Mouse (Mus musculus) heart, embryonic 13.5 days (tissue): Measurements from ENCODE around the gene Picalm. TPM values are rescaled to one million over a fixed set of nuclear protein-coding genes. Genes with fewer than 3 reads are reported as not detected.

ENCODE experiments used
- ATAC-seq: fragments of 200-750 bp; cut with Nextera tagmentation; 2 replicates; pipeline ENCODE4 v1.8.0; 2017; ENCODE audit warnings: moderate TSS enrichment; ENCODE audit not compliant: insufficient number of reproducible peaks, low FRiP score, low TSS enrichment; ENCODE audit errors: extremely low read depth
- H3K27ac ChIP-seq: fragments of 300-500 bp; sonication (generic); replicated peaks from 2 replicates; pipeline ENCODE4 v1.5.1; 2015; ENCODE audit warnings: moderate library complexity, mild to moderate bottlenecking, inconsistent platforms
- H3K27me3 ChIP-seq: fragments of 300-500 bp; sonication (generic); replicated peaks from 2 replicates; pipeline ENCODE4 v1.6.1; 2015; ENCODE audit warnings: mild to moderate bottlenecking, inconsistent platforms
- H3K36me3 ChIP-seq: fragments of 300-500 bp; sonication (generic); 2 replicates; pipeline ENCODE4 v1.6.1; 2015; ENCODE audit warnings: mild to moderate bottlenecking, inconsistent platforms
- H3K4me1 ChIP-seq: fragments of 300-500 bp; sonication (generic); 2 replicates; pipeline ENCODE4 v1.6.1; 2015; ENCODE audit warnings: inconsistent platforms
- H3K4me2 ChIP-seq: fragments of 300-500 bp; sonication (generic); 2 replicates; pipeline ENCODE4 v1.6.1; 2015; ENCODE audit warnings: inconsistent platforms, mild to moderate bottlenecking, moderate library complexity
- H3K4me3 ChIP-seq: fragments of 300-500 bp; sonication (generic); 2 replicates; pipeline ENCODE4 v1.5.1; 2015; ENCODE audit warnings: moderate library complexity, mild to moderate bottlenecking, inconsistent platforms
- H3K9ac ChIP-seq: fragments of 300-500 bp; sonication (generic); 2 replicates; pipeline ENCODE4 v1.6.1; 2015; ENCODE audit warnings: inconsistent platforms, mild to moderate bottlenecking, moderate library complexity
- H3K9me3 ChIP-seq: fragments of 300-500 bp; sonication (generic); 2 replicates; pipeline ENCODE4 v1.6.1; 2016; ENCODE audit warnings: inconsistent platforms
- WGBS: fragments of 180-500 bp; shearing (Covaris S2); methylation state at CpG from one replicate; pipeline ENCODE4 v1.1.7; 2015; ENCODE audit warnings: mixed read lengths; 5-methylcytosine and 5-hydroxymethylcytosine counted together
- polyA plus RNA-seq: library from polyadenylated mRNA; unstranded; fragments of >200 nt; fragmentation: Nextera tagmentation; extraction: Ambion mirVana; gene quantifications from 2 replicates; pipeline ENCODE4 v1.2.1, GENCODE M21; 2015

The Picalm gene
- polyA plus RNA-seq, 1 experiment from 2014 or later: 29.1 TPM

DNA sequence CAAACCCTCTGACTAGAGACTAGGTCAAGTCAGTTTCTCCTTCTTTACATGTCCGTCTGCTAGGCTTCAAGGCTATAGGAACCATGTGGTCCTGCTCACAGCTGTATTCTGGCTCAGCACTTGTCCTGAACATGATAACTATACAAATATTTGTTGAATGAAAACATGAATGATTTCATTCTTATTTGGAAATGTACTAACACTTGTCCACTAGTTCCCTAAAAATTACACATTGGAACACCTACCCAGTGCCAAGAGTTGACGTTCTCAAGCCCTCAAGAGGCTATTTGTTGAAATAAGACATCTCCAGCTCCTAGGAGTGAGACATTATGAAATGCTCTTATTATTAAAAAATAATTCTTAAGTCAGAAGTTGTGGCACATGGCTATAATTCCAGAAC lies 128.7 kb downstream of the Picalm start:
- H3K9me3 ChIP-seq: no peaks in the 10 kb centered on the region
- 69% methylated on average over 2 of the region's 2 CpGs for WGBS

DNA sequence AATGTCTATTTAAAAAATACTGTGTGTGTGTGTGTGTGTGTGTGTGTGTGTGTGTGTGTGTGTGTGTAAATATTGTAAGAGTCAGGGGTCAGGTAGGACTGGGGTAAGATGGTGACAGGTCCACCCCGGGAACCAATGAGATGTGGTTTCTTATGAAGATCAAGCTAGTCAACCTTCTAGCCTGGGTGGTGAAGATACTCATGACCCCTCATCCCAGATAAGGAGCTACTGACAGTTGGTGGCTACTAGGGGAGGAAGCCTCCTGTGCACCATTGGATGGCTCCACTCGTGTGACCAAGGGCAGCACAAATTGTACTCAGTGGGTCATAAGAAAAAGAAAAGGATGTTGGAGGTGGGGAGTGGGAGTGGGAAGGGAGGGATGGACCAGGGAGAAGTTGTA lies 129.9 kb downstream of the Picalm start:
- no peak overlapping the region for H3K4me3 ChIP-seq
- no peaks in the 10 kb centered on the region for H3K4me1 ChIP-seq
- H3K27ac ChIP-seq: no peak overlapping the region
- H3K36me3 ChIP-seq: no peaks in the 10 kb centered on the region
- H3K27me3 ChIP-seq: no peaks in the 10 kb centered on the region
- no peak overlapping the region for H3K4me2 ChIP-seq
- H3K9me3 ChIP-seq: no peaks in the 10 kb centered on the region
- ATAC-seq: no peak; the same call in 1 of the 2 replicates
- H3K9ac ChIP-seq: no peak overlapping the region
- WGBS: 72% methylated on average over 2 of the region's 2 CpGs

More for the DNA sequence above, 128.7 kb downstream of the Picalm start:
- no peak overlapping the region for H3K4me2 ChIP-seq
- no peaks in the 10 kb centered on the region for H3K4me1 ChIP-seq
- no peak overlapping the region for H3K27ac ChIP-seq
- H3K9ac ChIP-seq: no peak overlapping the region
- no peak overlapping the region for H3K4me3 ChIP-seq
- no peak for ATAC-seq
- no peaks in the 10 kb centered on the region for H3K27me3 ChIP-seq
- H3K36me3 ChIP-seq: no peaks in the 10 kb centered on the region

DNA sequence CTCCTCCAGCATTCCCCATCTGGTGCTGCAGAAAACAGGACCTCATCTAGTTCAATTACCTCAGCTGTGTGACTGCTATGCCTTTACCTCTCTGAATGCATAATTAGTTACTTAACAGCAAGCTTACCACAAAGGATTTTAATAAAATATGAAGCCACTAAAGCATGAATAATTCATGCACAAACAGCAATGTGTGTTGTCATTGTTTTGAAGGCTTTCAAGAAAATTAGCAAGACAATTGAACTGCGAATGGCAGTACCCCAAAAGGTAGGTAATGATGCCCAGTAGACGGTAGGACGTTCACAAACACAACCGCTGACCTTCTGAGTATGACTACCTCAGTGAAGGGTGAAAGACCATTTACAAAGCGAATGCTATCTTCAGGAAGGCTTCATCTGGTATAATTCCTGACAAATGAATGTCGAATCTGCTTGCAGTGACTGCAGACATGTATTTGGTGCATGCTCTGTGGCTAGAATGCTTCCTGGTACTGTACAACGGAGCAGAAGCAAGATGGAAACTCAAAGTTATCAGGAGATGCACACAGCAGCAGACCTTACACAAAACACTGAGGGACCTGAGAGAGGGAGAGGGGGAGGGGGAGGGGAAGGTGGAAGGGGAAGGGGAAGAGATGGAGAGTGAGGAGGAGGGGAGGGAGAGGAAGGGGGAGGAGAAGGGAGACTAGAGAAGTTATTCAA lies 132.0 kb downstream of the Picalm start:
- H3K4me1 ChIP-seq: peaks cover 4% of the 10 kb centered on the region; the same call in 1 of the 2 replicates
- no peak overlapping the region for H3K4me3 ChIP-seq
- no peak overlapping the region for H3K27ac ChIP-seq
- no peak for ATAC-seq
- H3K27me3 ChIP-seq: no peaks in the 10 kb centered on the region
- no peak overlapping the region for H3K4me2 ChIP-seq
- H3K36me3 ChIP-seq: no peaks in the 10 kb centered on the region
- H3K9me3 ChIP-seq: no peaks in the 10 kb centered on the region
- WGBS: 30% methylated on average over 7 of the region's 7 CpGs
- H3K9ac ChIP-seq: no peak overlapping the region

Other genes starting within 250 kb of the Picalm start
- not detected in 2 replicates for gene Ccdc81, start 226.6 kb upstream of the Picalm start, polyA plus RNA-seq
- gene Hikeshi, start 189.0 kb upstream of the Picalm start, polyA plus RNA-seq: 90.0 and 111 TPM in 2 replicates
- 42.0 and 45.5 TPM in 2 replicates for gene Eed, start 149.2 kb upstream of the Picalm start, polyA plus RNA-seq
- not detected in 2 replicates for gene Ccdc83, start 135.6 kb downstream of the Picalm start, polyA plus RNA-seq
- gene Sytl2, start 172.0 kb downstream of the Picalm start, polyA plus RNA-seq: 7.8 and 7.9 TPM in 2 replicates